Mouse (Mus musculus): ENCODE results near the gene Stk39.

The Stk39 gene

DNA sequence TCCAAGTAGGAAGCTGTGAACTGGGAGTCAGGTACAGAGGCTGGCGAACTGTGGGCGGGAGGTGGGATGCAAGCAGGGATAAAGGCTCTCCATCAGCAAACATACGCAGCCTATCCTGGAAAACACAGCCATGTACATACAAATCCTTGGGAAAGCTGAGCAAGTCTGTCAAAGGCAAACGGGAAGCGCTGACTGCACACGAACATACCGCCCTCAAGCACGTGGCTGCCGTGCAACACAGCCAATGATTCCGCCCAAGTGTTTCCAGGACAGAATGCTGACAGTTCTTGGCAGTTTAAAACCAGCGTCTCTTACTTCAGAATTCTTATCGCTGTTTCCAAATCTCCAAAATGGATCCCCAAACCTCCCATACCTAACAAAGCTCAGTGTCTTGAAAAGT is 123.1 kb downstream of the Stk39 start:
- DNase-seq (ENCODE audit: extremely low read depth, low read depth) = no peak

DNA sequence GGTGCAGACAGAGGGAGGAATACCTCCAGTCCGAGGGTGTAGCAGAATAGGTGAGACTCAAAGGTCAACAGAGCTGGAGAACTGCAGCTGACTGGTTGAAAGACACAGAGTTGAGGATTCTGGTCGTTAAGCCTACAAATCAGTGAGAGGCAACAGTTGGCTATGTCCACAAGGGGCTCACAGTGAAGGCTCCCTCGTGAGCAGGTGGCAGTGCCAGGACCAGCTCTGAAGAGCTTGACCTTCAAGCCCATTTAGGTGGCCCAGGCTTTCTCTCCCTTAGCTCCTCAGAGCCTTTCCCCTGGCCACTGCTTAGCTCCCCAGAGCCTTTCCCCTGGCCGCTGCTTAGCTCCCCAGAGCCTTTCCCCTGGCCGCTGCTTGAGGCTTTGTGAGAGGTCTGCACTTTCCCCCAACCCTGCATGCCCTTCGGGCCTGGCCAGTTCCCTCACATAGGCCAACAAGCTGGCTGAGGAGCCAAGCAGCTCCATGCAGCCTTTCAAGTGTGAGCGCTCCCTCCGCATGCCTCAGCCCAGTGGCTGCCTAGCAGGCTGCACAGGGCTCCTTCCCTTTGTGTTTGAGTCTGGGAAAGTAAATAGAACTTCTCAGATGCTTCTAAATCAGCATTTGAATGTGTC is 125.3 kb downstream of the Stk39 start:
- DNase-seq (ENCODE audit: extremely low read depth, low read depth) = no peak

DNA sequence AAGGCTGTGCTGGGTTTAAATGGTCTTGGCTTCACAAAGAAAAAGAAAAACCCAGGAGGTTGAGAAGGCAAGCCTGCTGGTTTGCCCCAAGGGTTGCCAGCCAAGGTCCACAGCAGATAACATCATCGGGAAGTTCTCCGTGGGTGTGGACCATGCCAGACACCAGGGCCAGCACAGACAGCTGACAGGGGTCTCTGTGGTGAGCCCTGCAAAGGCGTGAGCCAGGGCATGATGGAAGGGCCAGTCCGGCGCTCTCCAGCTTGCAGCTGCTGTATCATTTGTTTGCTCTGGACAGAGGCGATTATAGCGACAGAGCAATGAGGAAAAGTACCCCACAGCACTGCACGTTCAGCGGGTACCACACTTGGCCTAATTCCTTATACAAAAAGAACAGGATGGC is 126.8 kb downstream of the Stk39 start:
- DNase-seq (ENCODE audit: extremely low read depth, low read depth) = no peak

DNA sequence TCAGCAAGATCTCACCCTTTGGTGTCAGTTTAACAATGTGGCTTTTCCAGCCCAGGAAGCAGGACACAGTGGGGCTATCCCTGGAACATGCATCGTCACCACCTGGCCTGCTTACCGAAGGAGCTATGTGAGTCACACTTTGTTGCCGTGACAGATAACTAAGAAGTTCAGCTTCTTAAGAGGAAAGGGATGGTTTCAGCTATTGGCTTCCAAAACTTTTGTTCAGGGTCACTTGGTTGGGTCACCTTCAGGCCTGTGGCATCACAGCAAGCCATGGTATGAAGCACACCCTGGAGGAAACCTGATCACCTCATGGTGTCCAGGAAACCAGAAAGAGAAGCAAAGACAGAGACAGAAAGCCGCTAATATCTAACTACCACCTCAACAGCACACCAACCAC is 128.3 kb downstream of the Stk39 start:
- DNase-seq (ENCODE audit: extremely low read depth, low read depth) = no peak

DNA sequence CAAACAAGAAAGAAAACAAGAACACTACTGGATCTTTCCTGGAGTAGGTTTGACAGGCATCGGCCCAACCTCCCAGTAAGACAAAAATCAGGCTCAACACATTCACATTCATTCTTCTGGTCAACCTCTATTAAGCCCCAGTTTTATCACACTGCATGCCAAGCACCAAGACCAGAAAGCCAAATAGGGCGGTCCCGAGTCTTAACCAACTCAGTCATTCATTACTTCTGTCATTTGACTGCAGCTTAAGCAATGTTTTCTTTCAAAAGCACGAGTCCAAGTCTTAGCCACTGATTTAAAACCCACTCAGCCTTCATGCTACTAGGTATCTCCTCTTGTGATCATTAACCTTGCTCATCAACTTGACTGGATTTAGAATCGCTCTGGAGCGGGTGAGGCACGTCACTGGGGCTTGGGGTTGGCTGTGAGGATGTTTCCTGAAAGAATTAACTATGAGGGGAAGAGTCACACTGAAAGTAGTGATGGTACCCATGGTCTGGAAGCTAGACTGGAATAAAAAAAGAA is 129.9 kb downstream of the Stk39 start:
- no peak for DNase-seq (ENCODE audit: extremely low read depth, low read depth)

DNA sequence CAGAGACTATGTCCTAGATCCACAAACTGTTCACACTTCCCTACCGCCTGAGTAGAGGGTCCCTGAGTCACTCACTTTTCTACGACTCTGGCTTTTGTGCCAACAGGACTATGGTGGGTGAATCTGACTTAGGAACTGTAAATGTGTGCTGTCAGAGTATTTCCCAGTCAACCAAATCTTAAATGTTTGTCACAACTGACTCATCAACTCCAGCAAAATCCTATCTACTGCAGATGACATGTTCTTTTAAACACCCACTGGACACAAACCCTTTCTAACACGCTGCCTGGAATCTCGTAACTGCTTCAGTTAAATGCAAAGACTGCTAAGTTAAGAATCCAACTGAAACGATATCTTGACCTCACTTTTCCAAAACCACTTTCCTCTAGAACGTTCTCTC is 135.2 kb downstream of the Stk39 start:
- no peak for DNase-seq (ENCODE audit: extremely low read depth, low read depth)

DNA sequence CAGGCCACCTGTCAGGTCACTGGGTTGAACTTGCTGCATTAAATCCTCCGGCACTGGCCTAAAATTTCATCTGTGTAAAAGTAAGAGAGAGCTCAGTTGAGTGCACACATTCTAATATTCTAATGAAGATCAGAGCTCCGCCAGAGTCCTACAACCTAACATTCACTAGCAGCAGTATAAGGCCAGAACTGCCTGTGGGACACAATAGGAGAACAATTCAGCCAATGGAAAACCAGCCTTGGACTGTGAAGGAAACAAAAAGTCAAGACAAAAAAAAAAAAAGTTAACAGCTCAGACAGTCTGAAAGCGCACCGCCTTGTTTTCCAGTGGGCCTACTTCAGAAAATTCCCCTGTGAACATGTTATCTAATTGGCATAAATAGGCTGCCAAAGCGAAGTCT is 137.1 kb downstream of the Stk39 start:
- DNase-seq (ENCODE audit: extremely low read depth, low read depth) = no peak

DNA sequence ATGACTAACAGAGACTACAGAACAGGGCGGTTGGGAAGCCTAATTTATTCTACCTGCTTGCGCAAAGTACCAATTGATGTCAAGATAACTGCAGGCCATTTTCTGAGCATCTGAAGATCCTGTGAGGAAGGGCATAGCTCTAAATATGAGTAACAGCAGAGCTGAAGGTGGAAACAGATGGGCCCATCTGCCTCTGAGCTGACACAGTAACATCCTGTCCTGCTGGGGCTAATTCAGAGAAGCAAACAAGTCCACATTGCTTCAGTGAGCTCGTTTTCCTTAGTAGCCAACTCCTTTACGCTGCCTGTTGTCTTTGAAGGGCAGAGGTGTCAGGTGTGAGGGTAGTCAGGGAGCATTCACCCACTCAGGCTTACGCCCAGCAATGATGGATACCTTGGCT is 146.8 kb downstream of the Stk39 start:
- DNase-seq (ENCODE audit: extremely low read depth, low read depth) = no peak

DNA sequence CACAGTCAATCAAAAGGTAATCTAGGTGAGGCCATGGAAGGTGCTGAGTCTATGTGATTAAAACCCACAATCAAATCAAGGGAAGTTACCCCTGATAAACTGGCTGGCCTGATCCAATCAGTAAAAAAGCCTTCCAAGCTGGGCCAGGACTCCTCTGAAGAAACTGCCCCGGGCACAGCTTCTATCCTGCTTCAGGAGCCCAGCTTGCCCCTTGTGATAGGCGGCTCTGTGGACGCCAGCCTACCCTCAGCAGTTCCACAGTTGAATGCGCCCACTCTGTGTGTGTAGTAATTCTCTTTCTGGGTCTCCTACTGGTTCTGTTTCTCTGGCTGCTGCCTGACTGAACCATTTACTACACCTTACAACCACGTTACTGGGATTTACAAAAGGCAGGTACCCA is 150.8 kb downstream of the Stk39 start:
- DNase-seq (ENCODE audit: extremely low read depth, low read depth) = no peak

DNA sequence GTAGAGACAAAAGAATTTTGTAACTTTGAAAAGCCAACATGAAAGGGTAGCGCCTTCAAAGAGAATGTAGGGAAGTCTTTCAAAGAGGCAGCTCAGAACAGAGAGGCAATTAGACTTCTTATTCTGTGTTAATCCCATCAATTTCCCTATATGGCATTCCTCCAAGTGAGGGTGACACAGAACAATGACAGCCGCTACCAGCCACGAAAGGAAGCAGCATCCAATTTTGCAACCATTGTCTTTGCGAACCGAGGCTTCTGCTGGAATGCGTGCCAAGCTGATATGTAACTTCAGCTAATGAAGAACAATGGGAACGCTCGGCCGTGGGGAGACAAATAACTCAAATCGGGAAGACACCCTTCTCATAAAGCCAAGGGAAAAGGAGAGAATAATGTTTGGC is 151.4 kb downstream of the Stk39 start:
- DNase-seq (ENCODE audit: extremely low read depth, low read depth) = no peak

DNA sequence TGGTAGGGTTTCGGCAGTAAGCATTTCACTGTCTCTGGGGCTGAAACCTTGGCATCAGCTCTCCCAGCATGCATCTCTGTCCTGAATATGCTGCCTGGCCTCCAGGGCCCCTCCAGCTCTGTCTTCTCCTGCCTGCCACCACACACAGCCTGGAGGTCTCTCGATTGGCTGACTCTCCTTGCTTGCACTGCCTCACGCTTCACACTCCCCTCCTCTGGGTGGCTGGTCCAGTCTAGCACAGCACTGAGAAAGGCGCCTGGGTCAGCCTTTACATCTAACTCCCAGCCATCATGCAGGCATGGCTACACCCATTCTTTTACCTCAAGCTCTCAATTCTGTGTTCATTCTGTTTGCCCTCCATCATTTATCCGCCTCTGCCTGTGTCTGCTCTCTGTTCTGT is 153.6 kb downstream of the Stk39 start:
- DNase-seq (ENCODE audit: extremely low read depth, low read depth) = no peak

DNA sequence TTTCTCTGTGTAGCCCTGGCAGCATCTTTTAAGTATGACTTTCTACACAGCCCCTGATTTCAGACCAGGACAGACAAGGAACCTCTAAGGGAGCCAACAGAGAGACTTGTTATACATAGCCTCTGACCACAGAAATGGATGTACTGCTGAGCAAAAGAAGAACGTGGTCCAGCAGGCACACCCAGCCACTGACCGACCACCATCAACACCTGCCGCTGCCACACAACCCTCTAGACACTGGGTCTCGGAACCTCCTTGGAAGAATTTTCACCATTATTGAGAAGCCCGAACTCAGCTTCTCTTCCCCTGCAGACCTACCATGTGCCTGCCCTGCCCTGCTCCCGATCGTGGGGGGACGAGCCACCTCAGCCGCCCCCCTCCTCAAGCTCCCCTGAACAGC is 154.2 kb downstream of the Stk39 start:
- DNase-seq (ENCODE audit: extremely low read depth, low read depth) = no peak

DNA sequence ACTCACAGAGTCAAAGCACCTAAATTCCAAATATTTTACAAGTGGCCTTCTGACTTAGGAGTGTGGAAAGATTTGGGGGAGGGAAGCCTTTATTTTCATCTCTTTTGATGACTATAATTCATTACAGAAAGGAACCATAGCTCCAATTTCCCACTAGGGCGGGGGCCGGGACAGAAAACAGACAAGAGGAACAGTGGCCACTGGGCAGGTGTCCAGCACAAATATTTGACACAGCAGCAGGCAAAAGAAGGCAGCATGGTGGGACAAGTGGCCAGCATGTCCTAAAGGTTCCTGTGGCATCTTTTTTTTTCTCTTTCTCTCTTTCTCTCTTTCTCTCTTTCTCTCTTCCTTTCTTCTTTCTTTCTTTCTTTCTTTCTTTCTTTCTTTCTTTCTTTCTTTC is 154.6 kb downstream of the Stk39 start:
- DNase-seq (ENCODE audit: extremely low read depth, low read depth) = no peak

DNA sequence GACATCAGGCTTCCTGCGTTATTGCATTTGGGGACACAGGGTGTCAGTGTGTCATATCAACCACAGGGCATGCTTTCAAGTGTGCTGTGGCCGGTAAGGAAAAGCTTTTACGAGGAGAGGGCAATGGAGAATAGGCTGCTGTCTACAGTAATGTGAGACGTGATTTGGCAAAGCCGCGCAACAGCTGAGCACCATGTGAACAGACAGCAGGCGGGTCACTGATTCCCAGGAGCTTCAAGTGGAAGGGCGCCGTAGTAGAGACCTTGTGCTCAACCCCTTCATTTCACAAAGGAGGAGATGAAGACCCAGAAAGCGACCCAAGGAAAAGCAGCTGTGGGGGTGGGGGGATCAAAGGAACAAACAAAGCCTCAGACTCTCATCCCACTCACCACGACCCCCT is 156.8 kb downstream of the Stk39 start:
- no peak for DNase-seq (ENCODE audit: extremely low read depth, low read depth)

DNA sequence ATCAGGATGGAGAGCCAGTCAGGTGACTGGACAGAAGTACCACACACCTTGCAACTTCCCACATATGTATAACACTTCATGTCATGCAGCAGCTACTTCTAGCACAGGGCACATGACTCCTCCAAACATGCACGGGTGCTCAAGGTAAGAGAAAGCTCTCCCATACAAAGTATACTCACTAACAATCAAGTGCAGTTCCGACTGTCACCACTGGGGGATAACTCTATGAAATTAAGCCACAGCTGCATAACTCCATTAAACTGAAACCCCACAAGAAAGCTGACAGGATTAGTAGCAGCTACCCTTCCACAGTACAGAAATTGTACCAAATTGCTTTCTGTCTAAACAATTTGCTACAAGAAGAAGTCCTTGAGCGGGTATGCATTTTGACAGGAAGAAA is 161.9 kb downstream of the Stk39 start:
- DNase-seq (ENCODE audit: extremely low read depth, low read depth) = no peak

DNA sequence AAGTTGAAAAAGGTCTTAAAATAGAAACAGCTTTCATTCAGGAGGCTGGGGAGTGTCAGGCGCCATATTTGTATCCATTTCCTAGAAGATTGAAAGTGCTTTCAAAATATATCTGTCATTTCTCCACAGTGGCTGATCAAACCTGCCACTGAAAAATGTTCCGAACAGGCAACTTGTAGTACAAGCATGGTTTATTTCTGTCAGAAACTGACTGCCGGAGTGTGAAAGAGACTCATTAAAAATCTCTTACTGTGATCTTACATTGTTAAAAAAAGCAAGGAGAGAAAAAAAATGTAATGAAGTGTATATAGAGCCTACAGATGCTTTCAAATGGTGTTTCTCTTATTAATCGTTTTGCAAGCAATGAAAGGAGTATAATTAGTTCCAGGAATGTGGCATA is 165.5 kb downstream of the Stk39 start:
- no peak for DNase-seq (ENCODE audit: extremely low read depth, low read depth)

DNA sequence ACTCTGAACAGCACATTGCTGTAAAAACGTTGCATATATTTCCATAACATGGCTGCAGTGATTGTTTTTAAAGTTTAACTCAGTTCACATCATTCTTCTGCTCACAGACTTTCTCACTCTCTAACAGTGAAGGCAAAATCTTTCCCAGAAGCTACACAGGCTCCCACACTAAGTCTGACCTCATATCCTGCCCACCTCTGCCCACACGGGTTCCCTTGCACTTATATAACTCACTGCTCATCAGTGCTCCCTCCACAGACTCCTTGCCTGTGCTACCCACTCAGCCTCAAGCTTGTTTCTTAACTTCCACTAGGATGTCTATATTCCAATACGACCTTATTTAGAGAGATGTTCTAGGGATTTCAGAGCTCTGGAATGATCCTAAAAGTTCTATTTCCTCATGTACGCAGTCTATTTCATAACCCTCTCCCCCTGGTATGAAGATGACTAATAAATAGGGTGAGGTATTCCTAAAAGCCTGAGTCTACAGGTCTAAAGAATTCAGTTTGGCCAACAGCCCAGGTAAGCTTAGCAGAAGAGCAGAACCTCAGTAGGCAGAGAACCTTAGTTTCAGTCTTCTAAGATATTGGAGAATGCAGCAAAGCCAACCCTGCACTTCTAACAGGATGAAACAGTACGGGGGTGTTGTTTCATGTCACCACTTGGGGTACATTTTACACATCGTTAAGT is 167.2 kb downstream of the Stk39 start:
- no peak for DNase-seq (ENCODE audit: extremely low read depth, low read depth)

DNA sequence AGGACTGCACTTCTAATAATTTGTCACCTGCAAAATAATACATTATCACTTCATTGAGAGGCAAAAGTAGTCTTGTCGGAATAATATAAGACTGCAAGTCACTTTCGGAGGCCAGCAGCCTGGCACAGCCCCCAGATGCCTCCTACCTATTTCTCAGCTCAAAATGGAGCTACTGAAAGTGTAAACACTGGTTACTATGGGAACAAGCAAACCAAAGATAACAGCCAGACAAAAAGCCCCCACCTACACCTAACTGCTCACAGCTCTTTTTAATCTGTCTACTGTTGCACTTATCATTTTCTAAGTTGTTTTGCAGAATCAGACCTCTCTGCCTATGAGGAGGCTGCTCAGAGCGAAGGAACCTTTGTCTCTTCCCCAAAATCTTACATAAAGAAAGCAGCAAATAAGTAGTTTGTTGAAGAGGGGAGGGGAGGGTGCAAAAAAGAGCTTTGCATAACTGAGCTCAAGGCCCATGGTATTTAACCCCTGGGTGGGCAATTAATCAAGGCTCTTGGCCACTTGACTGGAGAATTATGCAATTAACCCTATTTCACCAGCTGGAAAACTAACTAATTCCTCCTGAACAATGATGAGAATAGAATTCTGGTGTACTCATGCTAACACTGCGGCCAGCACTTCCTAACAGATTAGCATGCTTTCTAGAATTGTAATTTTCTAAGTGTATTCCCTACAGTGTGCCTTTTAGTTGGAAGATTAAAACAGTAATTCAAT is 170.1 kb downstream of the Stk39 start:
- DNase-seq (ENCODE audit: extremely low read depth, low read depth) = no peak

DNA sequence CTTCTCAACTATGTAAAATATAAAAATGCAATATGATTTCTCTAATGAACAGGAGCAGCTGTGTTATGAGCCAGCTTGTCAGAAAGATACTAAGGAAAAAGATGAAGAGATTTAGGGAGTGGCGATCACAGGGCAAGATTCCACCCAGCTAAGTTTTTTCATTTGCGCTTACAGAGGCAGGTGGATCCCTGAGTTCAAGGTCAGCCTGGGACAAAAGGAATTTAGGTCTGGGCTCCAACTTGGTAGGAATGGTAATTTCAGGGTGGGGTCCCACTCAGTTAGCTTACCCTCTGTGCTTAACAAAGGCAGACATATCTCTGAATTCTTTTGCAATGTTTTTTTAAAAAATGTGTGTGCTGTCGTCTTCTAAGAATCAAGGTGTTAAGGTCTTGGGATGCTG is 173.7 kb downstream of the Stk39 start:
- no peak for DNase-seq (ENCODE audit: extremely low read depth, low read depth)

DNA sequence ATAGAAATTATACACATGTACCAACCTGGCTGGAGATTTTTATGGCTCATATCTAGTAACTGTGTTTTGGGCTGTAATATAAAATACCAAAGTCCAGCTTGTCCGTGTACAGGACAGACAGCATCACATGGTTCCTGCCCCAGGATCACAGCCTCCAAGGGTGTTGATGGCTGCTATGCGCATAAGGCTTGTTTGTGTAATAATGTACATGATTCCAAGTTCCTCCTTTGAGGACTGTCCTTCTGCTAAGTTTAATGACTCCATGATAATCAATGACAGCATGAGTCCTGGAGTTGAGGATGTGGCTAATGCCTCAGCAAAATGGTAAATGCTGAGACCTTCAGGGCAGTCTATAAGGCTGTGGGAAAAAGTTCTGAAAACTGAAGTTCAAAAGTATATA is 174.1 kb downstream of the Stk39 start:
- DNase-seq (ENCODE audit: extremely low read depth, low read depth) = no peak

DNA sequence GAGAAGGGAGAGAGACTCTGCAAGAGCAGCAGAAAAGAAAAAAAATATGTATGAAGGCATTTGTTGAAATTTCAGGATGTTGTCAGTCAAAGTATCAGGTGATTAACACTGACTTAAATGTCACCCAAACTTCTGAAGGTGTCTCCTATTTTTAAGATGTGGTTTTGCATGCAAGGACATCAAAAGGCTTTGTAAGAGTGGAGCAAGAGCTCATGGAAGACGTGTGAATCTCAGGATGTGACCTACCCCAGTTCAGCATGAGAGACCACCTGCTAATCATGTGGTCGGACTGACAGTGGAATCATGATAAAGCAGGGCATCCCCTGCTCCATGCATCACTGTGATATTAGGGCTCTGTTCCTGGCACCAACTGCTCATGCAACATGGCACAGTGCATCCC is 175.3 kb downstream of the Stk39 start:
- no peak for DNase-seq (ENCODE audit: extremely low read depth, low read depth)

DNA sequence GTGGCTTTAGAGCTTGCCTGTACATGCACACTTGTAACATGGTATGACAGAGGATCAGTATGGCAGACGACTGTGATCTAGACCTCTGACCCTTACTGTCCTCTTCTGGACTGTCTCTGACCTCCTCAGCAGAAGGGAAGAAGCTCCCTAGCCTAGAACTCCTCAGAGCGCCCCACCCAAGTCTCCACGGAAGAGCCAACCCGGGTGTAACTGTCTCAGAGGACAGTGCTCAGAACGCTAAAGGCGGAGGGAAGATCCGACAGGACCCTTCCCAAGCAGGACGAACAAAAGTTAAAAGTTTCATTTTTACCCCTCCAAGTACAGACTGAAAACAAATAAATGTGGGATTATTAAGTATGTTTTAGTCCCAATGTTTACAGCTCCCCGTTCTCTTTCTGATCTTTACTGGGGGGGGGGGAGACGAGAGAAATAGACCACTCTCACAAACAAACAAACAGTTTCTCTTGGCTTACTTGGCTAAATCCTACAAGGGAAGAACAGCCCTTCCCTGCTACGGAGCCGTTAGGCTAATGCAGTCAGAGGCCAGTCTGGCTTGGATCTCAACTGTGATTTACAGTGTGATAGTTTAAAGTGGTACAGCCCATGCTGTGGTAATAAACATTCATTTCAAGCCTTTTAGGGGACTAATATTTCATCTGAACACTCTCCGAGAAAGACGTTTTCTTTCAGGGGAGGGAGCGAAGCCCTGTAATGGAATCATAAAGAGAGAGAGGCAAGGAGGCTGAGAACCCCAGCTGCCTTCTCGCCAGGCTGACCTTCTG is 179.3 kb downstream of the Stk39 start:
- no peak for DNase-seq (ENCODE audit: extremely low read depth, low read depth)

All from MEL-GATA-1-ER (cell line).